Mouse (Mus musculus) embryonic facial prominence, embryonic 15.5 days (tissue): ENCODE results near the gene Tmem252. TPM values are rescaled to one million over a fixed set of nuclear protein-coding genes. Genes with fewer than 3 reads are reported as not detected.

Experiments
- ATAC-seq: fragments of 200-750 bp; cut with Nextera tagmentation; 2 replicates; pipeline ENCODE4 v1.8.0; 2017; ENCODE audit warnings: low read depth, moderate TSS enrichment; ENCODE audit not compliant: insufficient number of reproducible peaks, low FRiP score, low TSS enrichment
- H3K27ac ChIP-seq: fragments of 300-500 bp; sonication (generic); replicated peaks from 2 replicates; pipeline ENCODE4 v1.5.1; 2015; ENCODE audit warnings: mild to moderate bottlenecking, inconsistent platforms
- H3K27me3 ChIP-seq: fragments of 300-500 bp; sonication (generic); 2 replicates; pipeline ENCODE4 v1.6.1; 2015; ENCODE audit warnings: inconsistent platforms
- H3K36me3 ChIP-seq: fragments of 300-500 bp; sonication (generic); 2 replicates; pipeline ENCODE4 v1.6.1; 2015; ENCODE audit warnings: mild to moderate bottlenecking, inconsistent platforms
- H3K4me1 ChIP-seq: fragments of 300-500 bp; sonication (generic); 2 replicates; pipeline ENCODE4 v1.6.1; 2015; ENCODE audit warnings: inconsistent platforms
- H3K4me2 ChIP-seq: fragments of 300-500 bp; sonication (generic); replicated peaks from 2 replicates; pipeline ENCODE4 v1.6.1; 2015; ENCODE audit warnings: mild to moderate bottlenecking, inconsistent platforms
- H3K4me3 ChIP-seq: fragments of 300-500 bp; sonication (generic); replicated peaks from 2 replicates; pipeline ENCODE4 v1.5.1; 2015; ENCODE audit warnings: mild to moderate bottlenecking, inconsistent platforms
- H3K9ac ChIP-seq: fragments of 300-500 bp; sonication (generic); 2 replicates; pipeline ENCODE4 v1.6.1; 2015; ENCODE audit warnings: inconsistent platforms
- H3K9me3 ChIP-seq: fragments of 300-500 bp; sonication (generic); replicated peaks from 2 replicates; pipeline ENCODE4 v1.6.1; 2016; ENCODE audit warnings: inconsistent platforms
- WGBS: fragments of 180-500 bp; shearing (Covaris S2); methylation state at CpG from one replicate; pipeline ENCODE4 v1.1.7; 2015; 5-methylcytosine and 5-hydroxymethylcytosine counted together
- polyA plus RNA-seq: library from polyadenylated mRNA; unstranded; fragments of >200 nt; fragmentation: Nextera tagmentation; extraction: Ambion mirVana; gene quantifications from 2 replicates; pipeline ENCODE4 v1.2.1, GENCODE M21; 2015

Gene Tmem252
- polyA plus RNA-seq, 1 experiment from 2014 or later: 4.1 TPM

GRCm38 (mm10) chr19:24652342-24653019 is 21.3 kb upstream of the Tmem252 start:
- H3K4me2 ChIP-seq: no peak overlapping the region
- no peak overlapping the region for H3K27ac ChIP-seq
- H3K27me3 ChIP-seq: no peaks in the 10 kb centered on the region
- no peaks in the 10 kb centered on the region for H3K4me1 ChIP-seq
- no peak for ATAC-seq
- no peaks in the 10 kb centered on the region for H3K36me3 ChIP-seq
- no peak overlapping the region for H3K9ac ChIP-seq
- WGBS: 43% methylated on average over 6 of the region's 6 CpGs
- H3K4me3 ChIP-seq: no peak overlapping the region
- no peaks in the 10 kb centered on the region for H3K9me3 ChIP-seq

GRCm38 (mm10) chr19:24653230-24653799 is 20.5 kb upstream of the Tmem252 start:
- no peak overlapping the region for H3K4me2 ChIP-seq
- H3K4me1 ChIP-seq: no peaks in the 10 kb centered on the region
- H3K9ac ChIP-seq: no peak overlapping the region
- no peak overlapping the region for H3K27ac ChIP-seq
- no peak overlapping the region for H3K4me3 ChIP-seq
- no peaks in the 10 kb centered on the region for H3K9me3 ChIP-seq
- H3K36me3 ChIP-seq: no peaks in the 10 kb centered on the region
- H3K27me3 ChIP-seq: no peaks in the 10 kb centered on the region
- 62% methylated on average over 9 of the region's 9 CpGs for WGBS
- no peak for ATAC-seq

- ATAC-seq: no peak
Measured at GRCm38 (mm10) chr19:24656981-24657380, 16.8 kb upstream of the Tmem252 start.

GRCm38 (mm10) chr19:24662346-24662745 is 11.5 kb upstream of the Tmem252 start:
- no peaks in the 10 kb centered on the region for H3K27me3 ChIP-seq
- WGBS: 96% methylated on average over 2 of the region's 2 CpGs
- ATAC-seq: no peak
- H3K4me1 ChIP-seq: no peaks in the 10 kb centered on the region
- H3K36me3 ChIP-seq: no peaks in the 10 kb centered on the region
- no peak overlapping the region for H3K27ac ChIP-seq
- no peak overlapping the region for H3K4me3 ChIP-seq
- H3K9ac ChIP-seq: no peak overlapping the region
- H3K4me2 ChIP-seq: no peak overlapping the region
- no peaks in the 10 kb centered on the region for H3K9me3 ChIP-seq

More at GRCm38 (mm10) chr19:24656981-24657380, 16.8 kb upstream of the Tmem252 start:
- Histone ChIP-seq H3K36me3 (no peaks in the 10 kb centered on the region), H3K9me3 (no peaks in the 10 kb centered on the region), H3K27me3 (no peaks in the 10 kb centered on the region), H3K4me3 (no peak overlapping the region), H3K27ac (no peak overlapping the region), H3K4me2 (no peak overlapping the region), H3K4me1 (no peaks in the 10 kb centered on the region), H3K9ac (no peak overlapping the region)
- WGBS: 66% methylated on average over 3 of the region's 3 CpGs

- ATAC-seq: no peak
- Histone ChIP-seq H3K4me3 (no peak overlapping the region), H3K4me2 (no peak overlapping the region), H3K4me1 (no peaks in the 10 kb centered on the region), H3K27me3 (no peaks in the 10 kb centered on the region), H3K9ac (no peak overlapping the region), H3K36me3 (no peaks in the 10 kb centered on the region), H3K9me3 (no peaks in the 10 kb centered on the region), H3K27ac (no peak overlapping the region)
- WGBS: 71% methylated on average over 11 of the region's 11 CpGs
Measured at GRCm38 (mm10) chr19:24665771-24666170, 8.0 kb upstream of the Tmem252 start.

- Histone ChIP-seq H3K36me3 (no peaks in the 10 kb centered on the region), H3K4me2 (no peak overlapping the region), H3K9me3 (no peaks in the 10 kb centered on the region), H3K27ac (no peak overlapping the region), H3K4me1 (no peaks in the 10 kb centered on the region), H3K4me3 (no peak overlapping the region), H3K9ac (no peak overlapping the region), H3K27me3 (no peaks in the 10 kb centered on the region)
- no peak for ATAC-seq
- WGBS: 83% methylated on average over 3 of the region's 3 CpGs
Measured at GRCm38 (mm10) chr19:24667527-24667926, 6.3 kb upstream of the Tmem252 start.

GRCm38 (mm10) chr19:24671571-24671970 is 2.2 kb upstream of the Tmem252 start:
- Histone ChIP-seq H3K4me3 (no peak overlapping the region), H3K9ac (no peak overlapping the region), H3K36me3 (no peaks in the 10 kb centered on the region), H3K9me3 (no peaks in the 10 kb centered on the region), H3K27me3 (no peaks in the 10 kb centered on the region), H3K4me2 (no peak overlapping the region), H3K4me1 (no peaks in the 10 kb centered on the region), H3K27ac (no peak overlapping the region)
- no peak for ATAC-seq
- WGBS: 53% methylated on average over 3 of the region's 3 CpGs

- Histone ChIP-seq H3K27ac (no peak overlapping the region), H3K4me1 (no peaks in the 10 kb centered on the region), H3K4me2 (no peak overlapping the region), H3K27me3 (no peaks in the 10 kb centered on the region), H3K9ac (no peak overlapping the region), H3K9me3 (no peaks in the 10 kb centered on the region), H3K4me3 (no peak overlapping the region), H3K36me3 (no peaks in the 10 kb centered on the region)
- WGBS: 63% methylated on average over 10 of the region's 10 CpGs
- no peak for ATAC-seq
Measured at GRCm38 (mm10) chr19:24672366-24672960, 1.3 kb upstream of the Tmem252 start.

- Histone ChIP-seq H3K4me1 (no peaks in the 10 kb centered on the region), H3K4me3 (no peak overlapping the region), H3K27me3 (no peaks in the 10 kb centered on the region), H3K36me3 (no peaks in the 10 kb centered on the region), H3K9ac (no peak overlapping the region), H3K9me3 (no peaks in the 10 kb centered on the region), H3K4me2 (no peak overlapping the region), H3K27ac (no peak overlapping the region)
- ATAC-seq: no peak
- 81% methylated on average over 10 of the region's 10 CpGs for WGBS
Measured at GRCm38 (mm10) chr19:24673331-24673730, 477 bp upstream of the Tmem252 start.

GRCm38 (mm10) chr19:24676429-24676828 is 2.6 kb downstream of the Tmem252 start:
- no peak overlapping the region for H3K4me2 ChIP-seq
- H3K4me3 ChIP-seq: no peak overlapping the region
- H3K27ac ChIP-seq: no peak overlapping the region
- 84% methylated on average over 7 of the region's 7 CpGs for WGBS
- no peak overlapping the region for H3K9ac ChIP-seq
- H3K4me1 ChIP-seq: no peaks in the 10 kb centered on the region
- no peak for ATAC-seq
- H3K9me3 ChIP-seq: no peaks in the 10 kb centered on the region
- H3K27me3 ChIP-seq: no peaks in the 10 kb centered on the region
- no peaks in the 10 kb centered on the region for H3K36me3 ChIP-seq

- Histone ChIP-seq H3K4me3 (no peak overlapping the region), H3K27me3 (no peaks in the 10 kb centered on the region), H3K9ac (no peak overlapping the region), H3K4me1 (no peaks in the 10 kb centered on the region), H3K36me3 (no peaks in the 10 kb centered on the region), H3K9me3 (no peaks in the 10 kb centered on the region), H3K4me2 (no peak overlapping the region), H3K27ac (no peak overlapping the region; the same call in 1 of the 2 replicates)
- WGBS: 66% methylated on average over 8 of the region's 8 CpGs
- ATAC-seq: no peak
Measured at GRCm38 (mm10) chr19:24677242-24677984, 3.6 kb downstream of the Tmem252 start.
